Mouse (Mus musculus) hindbrain, embryonic 15.5 days (tissue): ENCODE data around the gene Hcn2. TPM values are rescaled to one million over a fixed set of nuclear protein-coding genes. Genes with fewer than 3 reads are reported as not detected.

Experiments
- ATAC-seq: fragments of 200-750 bp; cut with Nextera tagmentation; 2 replicates; pipeline ENCODE4 v1.8.0; 2017; ENCODE audit warnings: low read depth, moderate number of reproducible peaks, moderate TSS enrichment; ENCODE audit not compliant: low FRiP score
- H3K27ac ChIP-seq: fragments of 300-500 bp; sonication (generic); replicated peaks from 2 replicates; pipeline ENCODE4 v1.5.1; 2015; ENCODE audit warnings: mild to moderate bottlenecking, inconsistent platforms
- H3K27me3 ChIP-seq: fragments of 300-500 bp; sonication (generic); 2 replicates; pipeline ENCODE4 v1.6.1; 2015; ENCODE audit warnings: control low read depth, inconsistent platforms
- H3K36me3 ChIP-seq: fragments of 300-500 bp; sonication (generic); 2 replicates; pipeline ENCODE4 v1.6.1; 2015; ENCODE audit warnings: control low read depth, inconsistent platforms
- H3K4me1 ChIP-seq: fragments of 300-500 bp; sonication (generic); replicated peaks from 2 replicates; pipeline ENCODE4 v1.6.1; 2015; ENCODE audit warnings: control low read depth, inconsistent platforms
- H3K4me2 ChIP-seq: fragments of 300-500 bp; sonication (generic); 2 replicates; pipeline ENCODE4 v1.6.1; 2015; ENCODE audit warnings: moderate library complexity, mild to moderate bottlenecking, inconsistent platforms
- H3K4me3 ChIP-seq: fragments of 300-500 bp; sonication (generic); 2 replicates; pipeline ENCODE4 v1.5.1; 2015; ENCODE audit warnings: mild to moderate bottlenecking, inconsistent platforms
- H3K9ac ChIP-seq: fragments of 300-500 bp; sonication (generic); 2 replicates; pipeline ENCODE4 v1.6.1; 2015; ENCODE audit warnings: inconsistent platforms
- H3K9me3 ChIP-seq: fragments of 300-500 bp; sonication (generic); 2 replicates; pipeline ENCODE4 v1.6.1; 2016; ENCODE audit warnings: control low read depth, inconsistent platforms
- WGBS: fragments of 180-500 bp; shearing (Covaris S2); methylation state at CpG from one replicate; pipeline ENCODE4 v1.1.7; 2015; 5-methylcytosine and 5-hydroxymethylcytosine counted together
- polyA plus RNA-seq: library from polyadenylated mRNA; unstranded; fragments of >200 nt; fragmentation: Nextera tagmentation; extraction: Ambion mirVana; gene quantifications from 2 replicates; pipeline ENCODE4 v1.2.1, GENCODE M21; 2015

Hcn2 gene
- polyA plus RNA-seq, 1 experiment from 2014 or later, result 2.8 TPM

- H3K36me3 ChIP-seq, result no peaks in the 10 kb centered on the region
- no peak overlapping the region for H3K9ac ChIP-seq
- H3K4me1 ChIP-seq, result peaks cover 17% of the 10 kb centered on the region
- H3K4me3 ChIP-seq, result no peak overlapping the region
- 30% methylated on average over 27 of the region's 27 CpGs for WGBS
- ATAC-seq, result no peak
- peaks cover 11% of the 10 kb centered on the region for H3K27me3 ChIP-seq
- H3K27ac ChIP-seq, result no peak overlapping the region
- no peaks in the 10 kb centered on the region for H3K9me3 ChIP-seq
- no peak overlapping the region for H3K4me2 ChIP-seq
Measured at GRCm38 (mm10) chr10:79783920-79784800, 67.7 kb downstream of the Hcn2 start.

Other genes starting within 250 kb of the Hcn2 start
- not detected in 2 replicates for gene Vmn2r83, start 247.9 kb upstream of the Hcn2 start, polyA plus RNA-seq
- gene Plpp2, start 182.8 kb upstream of the Hcn2 start, polyA plus RNA-seq, result 17.7 and 21.9 TPM in 2 replicates
- 64.8 and 75.6 TPM in 2 replicates for gene Mier2, start 161.4 kb upstream of the Hcn2 start, polyA plus RNA-seq
- gene Theg, start 129.3 kb upstream of the Hcn2 start, polyA plus RNA-seq, result not detected in 2 replicates
- gene C2cd4c, start 102.6 kb upstream of the Hcn2 start, polyA plus RNA-seq, result 0.54 and 0.60 TPM in 2 replicates
- gene Shc2, start 78.7 kb upstream of the Hcn2 start, polyA plus RNA-seq, result 28.1 and 28.5 TPM in 2 replicates
- gene Odf3l2, start 70.9 kb upstream of the Hcn2 start, polyA plus RNA-seq, result 0.13 and 0.43 TPM in 2 replicates
- 0.87 and 1.2 TPM in 2 replicates for gene Madcam1, start 52.1 kb upstream of the Hcn2 start, polyA plus RNA-seq
- gene Tpgs1, start 47.3 kb upstream of the Hcn2 start, polyA plus RNA-seq, result 102 and 107 TPM in 2 replicates
- gene Cdc34, start 34.4 kb upstream of the Hcn2 start, polyA plus RNA-seq, result 82.4 and 91.7 TPM in 2 replicates
- 1.3 and 1.4 TPM in 2 replicates for gene Gzmm, start 27.6 kb upstream of the Hcn2 start, polyA plus RNA-seq
- 985 and 993 TPM in 2 replicates for gene Bsg, start 12.1 kb upstream of the Hcn2 start, polyA plus RNA-seq
- 37.0 and 43.0 TPM in 2 replicates for gene Polrmt, start 29.9 kb downstream of the Hcn2 start, polyA plus RNA-seq
- 2.2 and 2.4 TPM in 2 replicates for gene Fgf22, start 38.4 kb downstream of the Hcn2 start, polyA plus RNA-seq
- 103 and 125 TPM in 2 replicates for gene Rnf126, start 50.3 kb downstream of the Hcn2 start, polyA plus RNA-seq
- gene Fstl3, start 60.6 kb downstream of the Hcn2 start, polyA plus RNA-seq, result 2.3 and 2.5 TPM in 2 replicates
- 0.27 and 0.28 TPM in 2 replicates for gene Prss57, start 74.3 kb downstream of the Hcn2 start, polyA plus RNA-seq
- 277 and 303 TPM in 2 replicates for gene Palm, start 76.9 kb downstream of the Hcn2 start, polyA plus RNA-seq
- gene Misp, start 104.4 kb downstream of the Hcn2 start, polyA plus RNA-seq, result 0.49 and 0.92 TPM in 2 replicates
- 74.8 and 77.1 TPM in 2 replicates for gene Ptbp1, start 137.8 kb downstream of the Hcn2 start, polyA plus RNA-seq
- 11.0 and 11.3 TPM in 2 replicates for gene Prtn3, start 157.8 kb downstream of the Hcn2 start, polyA plus RNA-seq
- gene Plppr3, start 158.0 kb downstream of the Hcn2 start, polyA plus RNA-seq, result 383 and 417 TPM in 2 replicates
- 0.16 TPM in 1 of 2 replicates, not detected in the other for gene Elane, start 169.6 kb downstream of the Hcn2 start, polyA plus RNA-seq
- gene Cfd, start 174.2 kb downstream of the Hcn2 start, polyA plus RNA-seq, result not detected in 2 replicates
- gene Med16, start 192.3 kb downstream of the Hcn2 start, polyA plus RNA-seq, result 51.2 and 54.2 TPM in 2 replicates
- 3.0 TPM in 1 of 2 replicates, not detected in the other for gene Gm26602, start 194.2 kb downstream of the Hcn2 start, polyA plus RNA-seq
- 2.7 and 3.1 TPM in 2 replicates for gene Kiss1r, start 200.3 kb downstream of the Hcn2 start, polyA plus RNA-seq
- 258 and 289 TPM in 2 replicates for gene R3hdm4, start 204.6 kb downstream of the Hcn2 start, polyA plus RNA-seq
- 2.9 and 3.2 TPM in 2 replicates for gene Arid3a, start 210.4 kb downstream of the Hcn2 start, polyA plus RNA-seq
- gene Wdr18, start 243.5 kb downstream of the Hcn2 start, polyA plus RNA-seq, result 93.6 and 94.7 TPM in 2 replicates